Mouse (Mus musculus) frontal cortex, postnatal 14 days (tissue): Measurements from ENCODE around the gene Olfr283.
"Not testable (repeated sequence)": the region's sequence is repeated elsewhere in the genome, so short reads cannot be mapped to it uniquely, and the experiment has no call there.

ENCODE experiments used
- DNase-seq, 2 experiments: peaks; one replicate each; pipeline ENCODE4 v3.0.0; 2022; ENCODE audit warnings: low spot score in 2 of 2

Gene Olfr283

GRCm38 (mm10) chr15:98380846-98381245 is at the start of gene Olfr283:
Olfr283 (minus strand) TSS chr15:98380946.
- no peak for DNase-seq

GRCm38 (mm10) chr15:98425188-98425587 is 44.4 kb upstream of the Olfr283 start:
- no peak for DNase-seq

GRCm38 (mm10) chr15:98424753-98425152 is 44.0 kb upstream of the Olfr283 start:
- no peak for DNase-seq

GRCm38 (mm10) chr15:98424326-98424725 is 43.6 kb upstream of the Olfr283 start:
- no peak for DNase-seq

- DNase-seq: no peak
These were observed 40.2 kb upstream of the Olfr283 start for GRCm38 (mm10) chr15:98420897-98421296.

- no peak for DNase-seq
These were observed 37.4 kb upstream of the Olfr283 start for GRCm38 (mm10) chr15:98418096-98418495.

GRCm38 (mm10) chr15:98417285-98417684 is 36.5 kb upstream of the Olfr283 start:
- DNase-seq: not testable (repeated sequence)

GRCm38 (mm10) chr15:98416802-98417201 is 36.1 kb upstream of the Olfr283 start:
- not testable (repeated sequence) for DNase-seq

- no peak for DNase-seq
These were observed 35.2 kb upstream of the Olfr283 start for GRCm38 (mm10) chr15:98415996-98416395.

- DNase-seq: no peak
These were observed 29.5 kb upstream of the Olfr283 start for GRCm38 (mm10) chr15:98410249-98410648.

- DNase-seq: no peak
These were observed 28.9 kb upstream of the Olfr283 start for GRCm38 (mm10) chr15:98409635-98410034.

GRCm38 (mm10) chr15:98408406-98409060 is 27.8 kb upstream of the Olfr283 start:
- DNase-seq: peak in 1 of 2 experiments; percentile 22

GRCm38 (mm10) chr15:98402356-98402755 is 21.6 kb upstream of the Olfr283 start:
- no peak for DNase-seq

GRCm38 (mm10) chr15:98397136-98397535 is 16.4 kb upstream of the Olfr283 start:
- no peak for DNase-seq

GRCm38 (mm10) chr15:98391903-98392187 is 11.1 kb upstream of the Olfr283 start:
- DNase-seq: no peak

- no peak for DNase-seq
These were observed 10.5 kb upstream of the Olfr283 start for GRCm38 (mm10) chr15:98391081-98391902.

- peak; percentile 31 to 67 for DNase-seq
These were observed 9.1 kb upstream of the Olfr283 start for GRCm38 (mm10) chr15:98389796-98390195.

GRCm38 (mm10) chr15:98387621-98388020 is 6.9 kb upstream of the Olfr283 start:
- DNase-seq: no peak

- DNase-seq: no peak
These were observed 2.5 kb downstream of the Olfr283 start for GRCm38 (mm10) chr15:98378209-98378608.

GRCm38 (mm10) chr15:98340887-98341286 is 39.9 kb downstream of the Olfr283 start, which contains the start of gene Olfr284:
Olfr284 (minus strand) TSS chr15:98340987.
- DNase-seq: no peak
